In the genomic region with DNA sequence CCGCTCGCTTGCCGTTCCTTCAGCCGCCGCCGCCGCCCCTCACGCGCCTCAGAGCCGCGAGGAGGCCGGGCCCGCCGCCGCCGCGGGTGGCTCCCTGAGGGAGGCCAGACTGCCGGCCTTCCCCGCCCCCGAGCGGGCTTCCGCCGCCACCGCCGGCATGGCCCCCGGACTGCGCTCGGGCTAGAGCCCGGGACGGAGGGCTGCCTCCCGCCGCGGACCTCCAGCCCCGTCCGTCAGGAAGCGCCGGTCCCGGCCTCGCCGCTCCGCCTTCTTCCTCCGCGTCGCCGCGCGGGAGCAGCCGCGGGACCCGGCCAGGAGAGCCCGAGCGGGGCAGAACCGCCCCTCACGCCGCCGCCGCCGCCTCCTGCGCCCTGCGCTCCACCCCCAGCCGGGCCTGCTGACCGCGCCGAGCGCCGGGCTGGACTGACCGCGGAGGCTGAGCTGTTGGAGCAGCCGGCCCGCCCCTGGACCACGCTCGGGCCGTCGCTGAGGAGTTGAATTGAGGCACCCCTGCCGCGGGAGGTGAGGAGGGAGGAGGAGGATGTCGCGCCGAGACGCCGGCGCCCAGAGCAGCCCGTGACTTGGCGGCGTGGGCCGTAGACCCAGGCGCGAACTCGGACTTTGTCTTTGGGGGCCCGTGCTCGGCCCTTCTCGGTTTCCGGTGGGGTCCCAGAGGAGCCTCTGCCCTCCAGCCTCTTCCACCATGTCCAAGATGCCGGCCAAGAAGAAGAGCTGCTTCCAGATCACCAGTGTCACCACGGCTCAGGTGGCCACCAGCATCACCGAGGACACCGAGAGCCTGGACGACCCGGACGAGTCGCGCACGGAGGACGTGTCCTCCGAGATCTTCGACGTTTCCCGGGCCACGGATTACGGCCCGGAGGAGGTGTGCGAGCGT, we compare ENCODE assay signal across 8 mouse cellular contexts. TPM values are rescaled to one million over a fixed set of nuclear protein-coding genes. Genes with fewer than 3 reads are reported as not detected.
A peak's percentile ranks its signal among the peaks of the same experiment; 100 is the strongest.
DNase-seq lines count a peak whose midpoint lies in the region; ATAC-seq lines count a peak whose summit lies in the region.

No protein-coding gene starts in this region.

- H3K9ac ChIP-seq in intestine, embryonic 15.5 days, result peak overlapping the region; percentile 99

- no peaks in the 10 kb centered on the region for H3K36me3 ChIP-seq in intestine, embryonic 15.5 days

- H3K27me3 ChIP-seq in intestine, embryonic 15.5 days (replicated peaks), result no peaks in the 10 kb centered on the region

- under 1% methylated on average over 110 of the region's 113 CpGs for WGBS in intestine, embryonic 15.5 days

- H3K4me1 ChIP-seq in intestine, embryonic 15.5 days (replicated peaks), result no peaks in the 10 kb centered on the region

- peak; percentile 75 for ATAC-seq in intestine, embryonic 15.5 days

- peak overlapping the region; percentile 97 for H3K4me3 ChIP-seq in intestine, embryonic 15.5 days (replicated peaks)

- no peaks in the 10 kb centered on the region for H3K9me3 ChIP-seq in intestine, embryonic 15.5 days

- peak overlapping the region; percentile 100 for H3K27ac ChIP-seq in intestine, embryonic 15.5 days

- intact Hi-C loops in gastrocnemius, postnatal 36 days (cut with DNase I), result loop anchor here (5.0 to 10.0 kb wide), 5 partner anchors 72 to 370 kb away; partner anchors contain the start of genes Eif2a, Selenot and Serp1
- intact Hi-C loops in left cerebral cortex, postnatal 36 days (cut with DNase I), result loop anchor here (2.0 to 5.0 kb wide), 5 partner anchors 110 to 568 kb away; partner anchors contain the start of genes Eif2a, Pfn2, Selenot and Serp1

- H3K4me2 ChIP-seq in intestine, embryonic 15.5 days (replicated peaks), result peak overlapping the region; percentile 85

- peak; percentile 67 for DNase-seq in adrenal gland, adult 8-10 months
- DNase-seq in embryo, embryonic 11.5 days (ENCODE audit: low read depth, low spot score), result peak; percentile 31
- DNase-seq in gastrocnemius, postnatal 36 days, result peak; percentile 73 to 78
- peak; percentile 75 to 81 for DNase-seq in left cerebral cortex, postnatal 36 days (ENCODE audit: low spot score in 2 of 2)
- peak; percentile 41 for DNase-seq in mesoderm, embryonic 11.5 days (ENCODE audit: low read depth, low spot score)
- DNase-seq in right cerebral cortex, postnatal 14 days, result peak; percentile 64
- DNase-seq in urinary bladder, postnatal 25 days (ENCODE audit: low spot score), result peak; percentile 74

RNA-seq across cellular contexts. Expression of gene Tsc22d2, which starts 0.7 kb away (rescaled TPM):
- total RNA-seq in adrenal gland, adult 8-10 months (2022), result 10 to 100 TPM; 33.4 to 46.7 (median 39.3) TPM
- total RNA-seq in gastrocnemius, postnatal 36 days (2021), result 10 to 100 TPM; 19.9 to 21.9 TPM
- 9.0 and 10.9 TPM in 2 replicates for polyA plus RNA-seq in intestine, embryonic 15.5 days (2015; fragmentation: Nextera tagmentation; extraction: Ambion mirVana)
- total RNA-seq in left cerebral cortex, postnatal 36 days (2021), result 10 to 100 TPM; 35.9 to 36.8 TPM

Comparison
In these comparisons a context has a peak if more than half of its experiments do, and no peak if none do; other contexts are left out.
1. Peak in every context shown above with its lines: DNase-seq, ATAC-seq, H3K4me3 ChIP-seq and H3K27ac ChIP-seq.